Mouse (Mus musculus): Measurements from ENCODE around the gene Zbtb33. TPM values are rescaled to one million over a fixed set of nuclear protein-coding genes. Genes with fewer than 3 reads are reported as not detected.
"Not testable (repeated sequence)": the region's sequence is repeated elsewhere in the genome, so short reads cannot be mapped to it uniquely, and the experiment has no call there.

Zbtb33 gene
- polyA plus RNA-seq (2021), result 24.9 TPM

DNA sequence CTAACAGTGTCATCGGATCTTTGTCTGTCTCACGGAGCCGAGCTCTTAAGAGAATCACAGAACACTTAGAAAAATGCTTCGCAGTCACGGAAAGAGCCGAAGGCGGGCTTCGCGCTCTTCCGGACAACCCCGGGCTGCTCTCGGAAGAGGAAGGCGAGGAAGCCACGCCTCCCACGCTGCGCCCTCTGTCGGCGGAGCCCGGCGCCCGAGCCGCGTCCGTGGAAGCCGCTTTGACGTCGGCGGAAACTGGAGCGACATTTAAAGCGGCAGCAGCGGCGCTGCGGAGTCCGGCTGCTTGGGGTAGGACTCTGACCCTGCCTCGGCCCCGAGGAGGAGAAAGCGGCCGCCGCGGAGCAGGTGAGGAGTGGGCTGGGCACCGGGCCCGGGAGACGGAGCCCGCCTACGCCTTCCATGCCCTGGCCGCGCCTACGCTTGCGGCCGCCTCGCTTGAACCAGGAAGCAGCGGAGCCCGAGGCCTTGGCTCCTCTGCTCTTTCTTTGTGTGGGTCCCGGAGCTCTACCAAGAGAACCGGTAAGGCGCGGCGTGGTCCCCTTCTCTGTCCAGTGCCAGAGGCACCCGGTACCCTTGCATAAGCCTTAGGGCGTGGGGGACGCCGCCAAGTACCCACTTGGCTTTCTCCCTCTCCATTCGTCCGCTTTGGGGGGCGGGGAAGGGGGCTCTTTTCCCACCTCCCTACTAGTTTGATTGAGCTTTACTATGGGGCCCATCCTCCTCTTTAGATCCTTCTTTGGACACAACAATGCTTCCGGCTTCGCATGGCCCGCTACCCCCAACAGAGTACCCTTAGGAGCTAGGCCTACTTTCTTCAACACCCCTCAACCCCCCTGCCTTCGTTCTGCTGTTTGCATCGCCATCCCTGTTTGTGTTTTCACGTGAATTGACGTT lies at the start of gene Zbtb33:
Gene Zbtb33 (plus strand): TSS at position 242 of the 906 bp plus-strand sequence.
- DNase-seq (ENCODE audit: low read depth, low spot score) (peak; percentile 34), ATAC-seq (peak; percentile 98)
- peaks cover 19% of the 10 kb centered on the region for H3K27me3 ChIP-seq
- in situ Hi-C loops (cut with MboI; ENCODE audit: low pct_unique_long_range_greater_than_20kb), result loop anchor here (5.0 kb wide), 1 partner anchor 52 kb away; no protein-coding TSS in a partner anchor
- no peak for TF ChIP-seq CTCF (IDR thresholded peaks at IDR 0.05)
- CTCF ChIA-PET, result interaction anchor here (0.7 to 1.5 kb wide), 3 partner anchors 48 to 248 kb away, joined by 3 to 6 read pairs (median 3); no protein-coding TSS in a partner anchor
- POLR2A ChIA-PET, result no interaction called here

DNA sequence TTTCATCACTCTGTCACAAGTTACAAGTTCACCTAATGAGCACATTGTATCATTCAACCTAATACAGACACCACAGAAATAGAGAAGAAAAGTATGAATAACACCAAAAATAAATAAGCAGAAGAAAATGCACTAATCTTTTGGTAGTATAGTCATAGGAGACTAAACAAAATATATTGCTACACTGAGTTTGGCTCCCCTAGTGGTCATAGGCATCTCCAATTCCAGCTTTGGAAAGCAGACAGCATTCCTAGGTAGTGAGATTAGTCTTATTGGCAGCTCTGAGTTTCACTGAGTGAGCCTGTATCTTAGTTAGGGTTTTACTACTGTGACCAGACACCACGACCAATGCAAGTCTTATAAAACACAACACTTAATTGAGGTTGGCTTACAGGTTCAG lies 30.5 kb upstream of the Zbtb33 start:
- ChIA-PET POLR2A (no interaction called here), CTCF (interaction anchor here (1.1 kb wide), 1 partner anchor 14 kb away, joined by 3 read pairs; no protein-coding TSS in a partner anchor)
- ATAC-seq (no peak), DNase-seq (ENCODE audit: low read depth, low spot score) (no peak)
- no peak for TF ChIP-seq CTCF (IDR thresholded peaks at IDR 0.05)
- peaks cover 27% of the 10 kb centered on the region for H3K27me3 ChIP-seq
- in situ Hi-C loops (cut with MboI; ENCODE audit: low pct_unique_long_range_greater_than_20kb), result no loop called here

DNA sequence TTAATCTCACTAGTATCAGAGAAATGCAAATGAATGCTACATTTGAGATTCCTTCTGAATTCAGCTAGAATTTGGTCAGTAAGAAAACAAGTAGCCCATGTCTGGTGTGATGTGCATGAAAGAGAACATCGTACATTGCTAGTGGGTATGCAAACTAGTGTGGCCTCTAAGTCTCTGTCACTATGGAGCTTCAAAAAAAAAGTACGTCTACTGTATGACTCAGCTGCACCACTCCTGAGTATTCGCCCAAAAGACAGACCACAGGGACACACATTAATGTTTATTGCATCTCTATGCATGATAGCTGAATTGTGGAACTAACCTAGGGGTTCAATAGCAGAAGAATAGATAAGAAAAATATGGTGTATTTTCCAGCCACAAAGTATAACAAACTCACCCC lies 24.3 kb upstream of the Zbtb33 start:
- in situ Hi-C loops (cut with MboI; ENCODE audit: low pct_unique_long_range_greater_than_20kb), result no loop called here
- ATAC-seq (no peak), DNase-seq (ENCODE audit: low read depth, low spot score) (no peak)
- POLR2A ChIA-PET, result no interaction called here
- TF ChIP-seq CTCF (IDR thresholded peaks at IDR 0.05), result no peak
- CTCF ChIA-PET, result interaction anchor here (1.2 kb wide), 1 partner anchor 10 kb away, joined by 3 read pairs; no protein-coding TSS in a partner anchor
- H3K27me3 ChIP-seq, result peaks cover 15% of the 10 kb centered on the region

DNA sequence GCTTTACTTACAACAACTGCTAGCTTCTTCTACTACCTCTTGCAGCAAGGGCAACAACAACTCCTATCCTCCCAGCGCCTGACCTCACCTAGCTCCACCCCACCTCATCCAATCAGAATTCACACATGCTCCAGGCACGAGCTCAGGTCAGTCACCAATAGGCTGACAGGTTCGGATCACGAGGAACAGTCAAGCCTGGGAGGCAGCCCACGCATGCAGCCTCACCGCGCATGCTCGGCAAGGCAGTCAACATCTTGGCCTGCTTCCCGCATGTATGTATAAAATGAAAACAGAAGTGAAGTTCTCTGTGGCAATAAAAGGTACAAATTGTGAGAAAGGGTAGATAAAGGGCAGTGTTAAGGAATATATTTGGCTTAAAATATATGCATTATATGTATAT lies 23.5 kb upstream of the Zbtb33 start:
- in situ Hi-C loops (cut with MboI; ENCODE audit: low pct_unique_long_range_greater_than_20kb), result no loop called here
- ChIA-PET POLR2A (no interaction called here), CTCF (no interaction called here)
- DNase-seq (ENCODE audit: low read depth, low spot score), result no peak
- ATAC-seq, result no peak
- no peak for TF ChIP-seq CTCF (IDR thresholded peaks at IDR 0.05)
- H3K27me3 ChIP-seq, result peaks cover 15% of the 10 kb centered on the region

DNA sequence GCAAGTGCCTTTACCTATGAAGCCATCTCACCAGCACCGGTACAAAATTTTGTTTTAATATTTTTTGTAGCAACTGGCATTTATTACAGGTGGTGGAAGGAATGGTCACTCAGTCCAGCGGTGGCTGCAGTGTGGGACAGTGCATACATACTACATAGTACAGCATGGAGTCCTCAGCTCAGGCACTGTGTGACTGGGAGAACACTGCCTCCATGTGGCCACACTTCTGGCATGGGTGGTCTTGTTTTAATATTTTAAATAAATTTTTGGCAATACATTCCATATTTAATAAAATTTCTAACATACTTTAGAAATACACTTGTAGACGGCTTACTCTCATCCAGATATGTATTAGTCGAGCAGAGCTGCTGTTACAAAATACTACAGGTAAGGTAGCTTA lies 23.0 kb upstream of the Zbtb33 start:
- DNase-seq (ENCODE audit: low read depth, low spot score), result no peak
- peak; percentile 39 for TF ChIP-seq CTCF (IDR thresholded peaks at IDR 0.05)
- ChIA-PET POLR2A (no interaction called here), CTCF (no interaction called here)
- in situ Hi-C loops (cut with MboI; ENCODE audit: low pct_unique_long_range_greater_than_20kb), result no loop called here
- peaks cover 12% of the 10 kb centered on the region for H3K27me3 ChIP-seq
- no peak for ATAC-seq

DNA sequence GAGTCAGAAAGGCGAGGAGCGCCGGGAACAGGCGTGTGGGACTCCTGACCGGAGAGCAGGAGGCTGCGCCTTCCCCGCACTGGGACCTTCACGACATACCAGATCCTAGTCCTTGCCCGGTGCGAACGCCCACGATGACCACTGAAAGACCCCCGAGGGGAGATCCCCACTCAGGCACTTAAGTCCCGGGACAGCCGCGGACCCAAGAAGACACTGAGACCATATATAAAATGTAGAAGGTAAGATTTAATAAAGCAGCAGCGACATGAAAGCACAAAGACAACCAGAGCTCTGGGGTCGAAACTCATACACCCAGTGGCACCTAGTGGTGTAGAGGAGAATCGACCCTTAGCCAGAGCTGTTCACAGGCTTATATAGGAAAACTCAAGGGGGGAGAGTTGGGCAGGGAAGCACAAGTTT lies 9.7 kb upstream of the Zbtb33 start:
- in situ Hi-C loops (cut with MboI; ENCODE audit: low pct_unique_long_range_greater_than_20kb); POLR2A ChIA-PET; DNase-seq (ENCODE audit: low read depth, low spot score); CTCF ChIA-PET; ATAC-seq: not testable (repeated sequence)
- H3K27me3 ChIP-seq, result peaks cover 16% of the 10 kb centered on the region

DNA sequence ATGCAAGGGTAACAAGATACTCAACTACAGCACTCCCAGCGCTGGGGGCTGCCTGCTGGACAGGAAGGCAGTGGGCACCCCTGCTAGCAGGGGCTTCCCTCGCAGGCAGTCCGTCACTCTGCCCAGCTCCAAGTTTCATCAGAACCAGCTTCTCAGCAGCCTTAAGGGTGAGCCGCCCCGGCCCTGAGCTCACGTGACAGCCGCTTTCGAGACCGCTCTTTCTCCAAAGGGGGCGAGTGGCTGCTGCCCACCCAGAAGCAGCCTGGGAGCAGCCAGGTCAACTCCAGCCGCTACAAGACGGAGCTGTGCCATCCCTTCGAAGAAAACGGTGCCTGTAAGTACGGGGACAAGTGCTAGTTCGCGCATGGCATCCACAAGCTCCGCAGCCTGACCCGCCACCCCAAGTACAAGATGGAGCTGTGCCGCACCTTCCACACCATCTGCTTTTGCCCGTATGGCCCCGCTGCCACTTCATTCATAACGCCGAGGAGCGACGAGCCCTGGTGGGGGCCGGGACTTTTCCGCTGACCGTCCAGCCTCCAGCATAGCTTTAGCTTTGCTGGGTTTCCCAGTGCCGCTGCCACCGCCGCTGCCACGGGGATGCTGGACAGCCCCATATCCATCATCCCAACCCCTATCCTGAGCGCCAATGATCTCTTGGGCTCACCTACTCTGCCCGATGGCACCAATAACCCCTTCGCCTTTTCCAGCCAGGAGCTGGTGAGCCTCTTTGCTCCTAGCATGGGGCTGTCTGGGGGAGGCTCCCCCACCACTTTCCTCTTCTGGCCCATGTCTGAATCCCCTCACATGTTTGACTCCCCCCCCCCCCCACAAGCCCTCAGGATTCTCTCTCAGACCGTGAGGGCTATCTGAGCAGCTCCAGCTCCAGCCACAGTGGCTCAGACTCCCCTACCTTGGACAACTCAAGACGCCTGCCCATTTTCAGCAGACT lies 8.7 kb upstream of the Zbtb33 start:
- H3K27me3 ChIP-seq, result peaks cover 16% of the 10 kb centered on the region
- ATAC-seq (no peak), DNase-seq (ENCODE audit: low read depth, low spot score) (no peak)
- ChIA-PET POLR2A (no interaction called here), CTCF (no interaction called here)
- in situ Hi-C loops (cut with MboI; ENCODE audit: low pct_unique_long_range_greater_than_20kb), result no loop called here
- TF ChIP-seq CTCF (IDR thresholded peaks at IDR 0.05), result no peak

DNA sequence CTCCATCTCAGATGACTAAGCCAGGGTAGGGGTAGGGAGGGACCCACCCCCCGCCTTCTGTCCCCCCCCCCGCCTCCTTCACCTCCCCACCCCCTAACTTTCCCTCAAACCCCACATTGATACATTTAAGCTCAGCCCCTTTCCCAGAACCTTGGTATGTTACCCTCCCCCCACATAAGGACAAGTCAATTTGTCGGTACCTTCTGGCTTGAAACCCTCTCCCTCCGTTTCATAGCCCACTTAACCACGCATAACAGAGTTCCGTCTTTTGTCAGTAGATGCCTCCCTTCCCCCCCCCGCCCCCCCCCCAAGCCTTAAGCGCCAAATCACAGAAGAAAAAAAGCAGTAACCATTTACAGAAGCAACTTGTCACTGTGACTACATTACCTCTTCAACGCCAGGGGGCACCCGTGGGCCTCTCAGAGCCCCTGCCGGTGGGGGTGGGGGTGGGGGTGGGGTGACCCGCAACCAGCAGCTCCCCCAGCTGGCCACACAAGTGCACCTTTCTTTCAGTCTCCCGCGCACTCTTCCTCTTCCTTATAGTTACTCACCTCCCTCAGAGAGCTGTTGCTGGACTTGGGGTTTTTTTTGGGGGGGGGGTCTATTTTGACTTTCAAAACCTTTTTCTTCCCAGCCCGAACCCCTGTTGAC lies 7.9 kb upstream of the Zbtb33 start:
- DNase-seq (ENCODE audit: low read depth, low spot score), result no peak
- no peak for TF ChIP-seq CTCF (IDR thresholded peaks at IDR 0.05)
- ChIA-PET CTCF (no interaction called here), POLR2A (no interaction called here)
- H3K27me3 ChIP-seq, result peaks cover 16% of the 10 kb centered on the region
- ATAC-seq, result no peak
- in situ Hi-C loops (cut with MboI; ENCODE audit: low pct_unique_long_range_greater_than_20kb), result no loop called here

DNA sequence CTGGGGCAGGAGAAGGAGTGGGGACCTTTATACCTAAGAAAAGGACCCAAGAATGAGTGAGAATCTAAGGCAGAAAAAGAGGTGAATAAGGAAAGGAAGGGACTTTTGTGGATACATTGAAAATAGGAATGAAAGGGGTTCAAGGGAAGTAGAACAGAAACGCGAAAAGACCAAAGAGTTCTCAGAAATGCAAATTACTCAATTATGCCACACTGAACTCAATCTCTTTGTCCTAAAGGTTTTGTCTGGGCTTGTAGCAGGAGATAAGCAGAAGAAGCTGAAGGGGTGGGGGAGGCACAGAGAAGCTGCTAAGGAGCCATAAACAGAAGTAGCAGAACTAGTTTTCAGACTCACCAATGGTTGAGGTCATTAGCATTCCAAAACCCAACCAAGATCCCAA lies 4.1 kb upstream of the Zbtb33 start:
- CTCF ChIA-PET, result no interaction called here
- ATAC-seq (no peak), DNase-seq (ENCODE audit: low read depth, low spot score) (no peak)
- H3K27me3 ChIP-seq, result peaks cover 4% of the 10 kb centered on the region
- in situ Hi-C loops (cut with MboI; ENCODE audit: low pct_unique_long_range_greater_than_20kb), result no loop called here
- POLR2A ChIA-PET, result no interaction called here
- no peak for TF ChIP-seq CTCF (IDR thresholded peaks at IDR 0.05)

DNA sequence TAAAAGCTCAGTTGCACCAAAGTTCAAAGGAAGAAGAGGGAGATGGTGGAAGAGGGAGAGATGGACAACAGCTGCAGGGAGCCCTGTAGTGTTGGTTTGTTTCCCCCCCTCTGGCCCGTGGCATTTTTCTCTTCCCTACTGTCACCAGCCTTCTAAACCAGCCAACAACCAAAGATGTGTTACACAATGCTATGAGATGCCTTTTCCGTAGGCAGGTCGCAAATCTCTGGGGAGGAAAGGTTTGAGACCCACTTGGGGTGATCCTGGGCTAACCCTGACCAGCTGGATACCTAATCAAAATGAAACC lies 818 bp downstream of the Zbtb33 start:
- POLR2A ChIA-PET, result no interaction called here
- DNase-seq (ENCODE audit: low read depth, low spot score) (no peak), ATAC-seq (no peak)
- peaks cover 23% of the 10 kb centered on the region for H3K27me3 ChIP-seq
- TF ChIP-seq CTCF (IDR thresholded peaks at IDR 0.05), result no peak
- in situ Hi-C loops (cut with MboI; ENCODE audit: low pct_unique_long_range_greater_than_20kb), result loop anchor here (5.0 kb wide), 1 partner anchor 52 kb away; no protein-coding TSS in a partner anchor
- CTCF ChIA-PET, result interaction anchor here (1.1 to 1.5 kb wide), 2 partner anchors 47 to 126 kb away, joined by 3 to 6 read pairs; no protein-coding TSS in a partner anchor
